Mouse (Mus musculus) right cerebral cortex, postnatal 4 days (tissue): ENCODE results near the gene Slc29a2.
"Not testable (repeated sequence)": the region's sequence is repeated elsewhere in the genome, so short reads cannot be mapped to it uniquely, and the experiment has no call there.

Experiments used
- DNase-seq: peaks from one replicate; pipeline ENCODE4 v3.0.0-alpha.2; 2022

Slc29a2 gene

GRCm38 (mm10) chr19:5023621-5024479, at the start of gene Slc29a2:
Gene Slc29a2, plus strand, starts transcription at chr19:5023860.
- peak; percentile 84 for DNase-seq

DNA sequence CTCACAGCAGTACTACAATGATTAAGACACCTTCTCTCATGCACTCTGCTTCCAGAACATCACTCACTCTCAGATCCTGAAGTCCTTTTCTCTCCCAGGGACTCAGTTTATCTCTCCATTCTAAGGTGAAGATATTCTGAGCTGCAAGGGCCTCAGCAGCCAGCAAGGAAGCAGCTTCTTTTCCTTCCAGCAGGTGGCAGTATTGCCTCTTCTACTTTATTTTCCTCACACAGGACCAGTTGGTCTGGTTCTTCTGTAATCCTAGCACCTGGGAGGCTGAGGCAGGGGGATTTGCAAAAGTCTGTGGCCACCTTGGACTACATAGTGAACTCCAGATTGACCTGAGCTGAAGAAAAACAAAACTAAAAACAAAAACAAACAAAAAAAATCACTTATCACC, 41.9 kb upstream of the Slc29a2 start:
- no peak for DNase-seq

DNA sequence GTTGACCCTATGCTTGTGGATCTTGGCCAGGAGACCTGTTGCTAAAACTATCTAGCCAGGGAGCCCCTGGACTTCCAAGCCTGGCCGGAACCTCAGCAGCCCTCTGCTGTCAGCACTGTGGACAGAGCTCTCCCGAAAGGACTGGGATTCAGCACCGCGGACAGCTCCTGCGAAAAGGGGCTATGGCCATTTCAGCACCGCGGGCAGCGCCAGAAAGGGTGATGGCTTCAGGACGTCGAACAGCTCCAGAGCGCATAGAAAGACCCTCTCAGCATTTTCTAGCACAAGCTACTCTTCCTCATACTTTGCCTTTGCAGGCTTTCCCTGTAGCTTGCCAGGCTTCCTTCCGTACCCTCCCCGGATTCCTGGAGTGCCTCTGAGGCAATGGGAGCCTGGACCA, 34.6 kb upstream of the Slc29a2 start:
- peak; percentile 82 for DNase-seq

GRCm38 (mm10) chr19:4989434-4990255, 34.0 kb upstream of the Slc29a2 start:
- peak; percentile 83 for DNase-seq

DNA sequence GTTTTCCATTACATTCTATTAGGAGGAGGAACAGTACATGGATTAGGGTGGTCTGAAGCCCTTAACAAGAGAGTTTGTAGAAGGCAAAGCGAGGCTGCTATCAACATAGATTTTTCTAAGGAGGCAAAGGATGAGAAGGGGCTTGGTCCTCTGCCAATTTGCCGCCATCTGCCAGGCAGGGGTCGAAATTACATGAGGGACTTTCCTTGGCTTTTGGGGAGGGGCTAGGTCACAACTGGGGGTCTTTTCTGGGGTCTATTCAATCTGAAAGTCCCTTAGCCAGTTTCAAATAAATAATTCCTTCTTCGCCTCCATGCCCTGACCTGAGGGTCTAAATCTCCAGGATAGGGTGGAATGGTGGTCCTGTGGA, 33.4 kb upstream of the Slc29a2 start, which contains the start of gene Npas4:
Gene Npas4 (minus strand): TSS at position 61 of the 370 bp plus-strand sequence.
- peak; percentile 68 for DNase-seq

DNA sequence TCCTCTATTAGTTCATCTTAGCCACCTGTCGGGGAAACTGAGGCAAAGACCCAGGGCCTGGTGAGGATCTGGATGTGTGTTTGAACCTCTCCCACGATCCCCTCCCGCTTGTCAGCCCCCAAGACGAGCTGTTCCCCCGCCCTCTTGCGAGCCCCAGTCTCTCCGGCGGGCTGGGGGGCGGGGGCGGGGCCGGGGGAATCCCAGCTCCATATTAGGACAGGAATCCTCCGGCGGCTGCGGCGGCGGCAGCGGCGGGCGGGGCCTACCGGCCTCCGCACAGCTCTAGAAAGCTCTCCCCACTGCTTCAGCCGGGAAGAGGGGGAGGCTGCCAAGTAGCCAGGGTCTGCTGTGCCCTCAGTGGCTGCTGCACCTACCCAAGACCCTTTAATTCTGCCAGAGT, 32.9 kb upstream of the Slc29a2 start:
- peak; percentile 61 for DNase-seq

GRCm38 (mm10) chr19:4992371-4992770, 31.3 kb upstream of the Slc29a2 start:
- no peak for DNase-seq

- DNase-seq: peak; percentile 72
Observed at GRCm38 (mm10) chr19:4992904-4993303, 30.8 kb upstream of the Slc29a2 start.

- DNase-seq: peak; percentile 54
Observed at GRCm38 (mm10) chr19:4994043-4994442, 29.6 kb upstream of the Slc29a2 start.

- no peak for DNase-seq
Observed at GRCm38 (mm10) chr19:4999445-5000140, 24.1 kb upstream of the Slc29a2 start.

GRCm38 (mm10) chr19:5001666-5002406, 21.8 kb upstream of the Slc29a2 start:
- DNase-seq: peak; percentile 84

- not testable (repeated sequence) for DNase-seq
Observed at GRCm38 (mm10) chr19:5003644-5004043, 20.0 kb upstream of the Slc29a2 start.

DNA sequence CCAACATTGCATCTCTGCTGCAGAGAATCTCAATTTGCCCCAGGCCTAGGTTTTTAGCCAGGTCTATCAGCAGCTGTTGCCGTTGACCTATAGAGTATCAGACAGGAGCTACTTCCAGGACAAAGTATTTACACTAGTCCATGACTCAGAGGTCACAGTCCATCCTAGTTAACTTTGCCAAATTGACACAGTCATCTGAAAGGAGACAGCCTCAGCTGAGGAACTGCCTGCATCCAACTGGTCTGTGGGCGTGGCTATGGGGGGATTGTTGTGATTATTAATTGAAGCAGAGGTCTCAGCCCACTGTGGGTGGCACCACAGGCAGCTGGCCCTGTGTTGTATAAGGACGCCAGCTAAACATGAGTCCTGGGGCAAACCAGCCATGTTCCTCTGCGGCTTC, 18.7 kb upstream of the Slc29a2 start:
- DNase-seq: no peak

DNA sequence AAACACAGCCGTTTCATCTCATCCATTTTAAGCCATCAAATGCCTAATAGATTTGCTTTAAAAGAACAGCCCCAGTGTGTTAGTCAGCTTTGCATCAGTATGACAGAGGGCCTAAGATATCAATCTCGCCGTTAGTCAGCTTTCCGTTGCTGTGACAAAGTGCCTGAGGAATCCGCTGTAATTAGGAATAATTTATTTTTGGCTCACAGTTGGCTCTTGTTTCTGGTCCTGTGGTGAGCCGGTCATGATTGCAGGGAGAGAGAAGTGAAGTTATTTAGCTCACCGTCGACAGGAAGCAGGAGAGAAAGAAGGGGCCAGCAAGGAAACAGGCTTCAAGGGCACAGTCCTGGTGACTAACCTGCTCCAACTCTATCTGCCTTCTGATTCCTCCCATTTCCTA, 10.5 kb upstream of the Slc29a2 start:
- no peak for DNase-seq

- no peak for DNase-seq
Observed at GRCm38 (mm10) chr19:5014961-5015398, 8.7 kb upstream of the Slc29a2 start.

DNA sequence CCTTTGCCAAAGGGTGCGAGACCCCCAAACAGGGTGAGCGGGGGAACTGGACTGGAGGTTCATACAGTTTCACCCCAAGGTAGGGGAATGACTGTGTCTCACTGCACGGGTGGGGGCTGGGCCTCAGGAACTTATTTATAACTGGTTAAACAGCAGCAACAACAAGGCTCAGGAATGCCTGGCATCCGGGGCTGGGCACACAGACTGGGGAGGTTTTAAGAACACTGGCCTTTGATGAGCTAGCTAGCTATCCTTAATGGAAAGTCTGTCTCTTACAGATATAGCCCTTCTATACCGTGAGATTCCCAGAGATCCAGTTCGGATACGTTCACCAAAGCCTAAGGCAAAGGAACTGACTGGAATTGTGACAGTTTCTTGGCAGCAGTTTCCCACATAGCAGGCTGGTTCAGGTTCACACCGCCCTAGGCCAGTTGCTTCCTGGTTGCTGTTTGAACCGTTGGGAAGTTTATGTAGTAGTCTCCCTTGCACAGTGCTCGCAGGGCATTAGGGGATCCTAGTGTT, 7.4 kb upstream of the Slc29a2 start:
- DNase-seq: no peak

DNA sequence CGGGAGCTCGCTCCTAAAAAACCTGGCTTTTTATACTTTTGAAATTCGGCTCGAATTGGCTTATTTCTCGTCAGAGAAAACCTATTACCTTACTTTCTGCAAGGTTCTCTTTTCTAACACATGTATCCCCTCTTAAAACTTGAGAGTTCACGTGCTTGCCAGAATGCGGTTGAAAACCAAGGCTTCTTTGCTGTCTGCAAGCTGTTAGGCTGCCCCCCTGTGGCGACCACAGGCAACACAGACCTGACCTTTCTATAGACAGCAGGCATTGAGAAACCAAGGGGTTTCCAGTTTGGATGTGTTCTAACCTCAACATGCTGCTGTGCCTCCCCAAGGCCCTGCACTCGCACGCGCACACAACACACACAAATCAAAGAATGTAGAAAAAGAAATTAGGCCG, 6.9 kb upstream of the Slc29a2 start:
- peak; percentile 71 for DNase-seq

DNA sequence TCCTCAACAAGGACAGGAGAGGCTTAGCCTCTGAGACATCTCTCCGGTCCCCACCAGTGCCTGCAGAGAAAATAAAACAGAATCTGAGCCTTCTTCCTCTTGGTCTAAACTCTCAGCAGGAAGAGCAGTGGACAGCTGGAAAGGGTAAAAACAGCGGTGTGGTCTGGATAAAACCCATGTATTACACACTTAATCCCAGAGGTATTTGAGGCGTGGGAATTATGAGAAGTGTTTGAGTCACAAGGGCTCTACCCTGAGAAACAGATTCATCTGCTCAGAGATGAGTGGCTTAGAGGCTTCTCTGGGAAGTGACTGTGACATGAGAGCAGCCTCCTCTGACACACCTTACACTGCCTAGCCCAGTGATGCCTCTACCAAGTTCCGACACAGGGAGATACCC, 6.0 kb upstream of the Slc29a2 start:
- DNase-seq: no peak

GRCm38 (mm10) chr19:5018191-5018590, 5.5 kb upstream of the Slc29a2 start:
- no peak for DNase-seq

DNA sequence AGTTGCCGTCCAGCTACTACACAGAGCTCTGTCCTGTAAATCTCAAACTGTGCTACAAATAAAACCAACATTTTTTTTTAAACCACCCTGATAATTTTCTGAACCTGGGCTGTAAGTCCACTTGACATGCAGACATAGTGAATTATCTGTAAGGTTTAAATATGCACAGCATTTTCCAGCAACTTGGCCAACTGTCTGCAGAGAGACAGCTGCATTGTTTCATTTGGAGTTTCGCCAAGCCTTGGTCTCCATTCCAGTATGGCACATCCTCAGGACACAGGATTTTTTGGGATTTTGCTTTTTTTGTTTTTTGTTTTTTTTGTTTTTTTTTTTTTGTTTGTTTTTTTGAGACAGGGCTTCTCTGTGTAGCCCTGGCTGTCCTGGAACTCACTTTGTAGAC, 2.2 kb upstream of the Slc29a2 start:
- DNase-seq: no peak

GRCm38 (mm10) chr19:5026111-5026510, 2.5 kb downstream of the Slc29a2 start:
- DNase-seq: no peak

GRCm38 (mm10) chr19:5032686-5033085, 9.0 kb downstream of the Slc29a2 start:
- no peak for DNase-seq
